Comparison of ENCODE assay signal across 21 mouse cellular contexts in the genomic region with DNA sequence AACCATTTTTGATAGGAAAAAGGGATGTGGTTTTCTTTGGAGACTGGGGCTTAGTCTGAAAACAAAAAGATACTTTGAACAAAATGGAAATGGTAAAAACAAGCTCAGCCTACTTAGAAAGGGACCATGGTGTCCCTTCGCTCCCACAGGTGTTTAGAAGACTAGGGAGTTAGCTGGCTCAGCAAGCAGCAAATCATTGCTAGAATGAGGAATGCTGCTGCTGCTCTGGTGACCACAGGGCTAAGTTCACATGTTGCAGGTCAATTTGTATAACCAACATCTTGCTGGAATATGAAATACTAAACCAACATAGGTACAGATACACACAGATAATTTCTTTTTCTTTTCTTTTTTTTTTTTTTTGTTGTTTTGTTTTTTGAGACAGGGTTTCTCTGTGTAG. TPM values are rescaled to one million over a fixed set of nuclear protein-coding genes. Genes with fewer than 3 reads are reported as not detected.
DNase-seq lines count a peak whose midpoint lies in the region; ATAC-seq lines count a peak whose summit lies in the region.
"Had no signal": no experiment of that assay in that cellular context is flagged by ENCODE, and none has a peak within 500 bp of the region (broad histone marks: within the 10 kb centered on the region; RNA-seq: fewer than 3 reads in every experiment).

No protein-coding gene starts in this region.

- H3K36me3 ChIP-seq in heart, embryonic 10.5 days, result peaks cover 54% of the 10 kb centered on the region
- peaks cover 7% of the 10 kb centered on the region for H3K36me3 ChIP-seq in heart, embryonic 11.5 days (ENCODE audit: control insufficient read depth, insufficient read depth, low read length)

- H3K27ac ChIP-seq in heart, embryonic 10.5 days, result no peak overlapping the region
- no peak overlapping the region for H3K27ac ChIP-seq in heart, embryonic 11.5 days (ENCODE audit: low read depth, low read length)
- H3K27ac ChIP-seq: gastrocnemius, adult 2 months had no signal

- WGBS in heart, embryonic 10.5 days, result 94% methylated on average over 1 of the region's 1 CpGs
- WGBS in heart, embryonic 11.5 days (ENCODE audit: insufficient replicate concordance), result 98% methylated on average over 1 of the region's 1 CpGs

- H3K27me3 ChIP-seq in heart, embryonic 10.5 days (ENCODE audit: insufficient read depth, poor library complexity, severe bottlenecking), result no peaks in the 10 kb centered on the region
- H3K27me3 ChIP-seq in heart, embryonic 11.5 days (ENCODE audit: control insufficient read depth, insufficient read depth, low read length), result no peaks in the 10 kb centered on the region
- H3K27me3 ChIP-seq: CH12.LX; embryonic facial prominence, embryonic 13.5 days; forebrain, embryonic 13.5 days; heart, embryonic 12.5 days; Patski had no signal

- no peaks in the 10 kb centered on the region for H3K4me1 ChIP-seq in heart, embryonic 10.5 days
- H3K4me1 ChIP-seq in heart, embryonic 11.5 days (ENCODE audit: control insufficient read depth, insufficient read depth, low read length), result no peaks in the 10 kb centered on the region

- peak; percentile 19 for DNase-seq in heart, embryonic 10.5 days (ENCODE audit: low spot score)
- DNase-seq in kidney, adult 8-10 months, result peak; percentile 56 to 65
- DNase-seq in kidney, postnatal 10 days, result no peak
- DNase-seq in kidney, postnatal 14 days, result peak; percentile 51
- DNase-seq in kidney, postnatal 36 days, result peak; percentile 58 to 69
- DNase-seq in ovary, postnatal 10 days (ENCODE audit: low spot score), result no peak
- DNase-seq: adrenal gland, postnatal 14 days; cerebellum, adult 11-12 months; cerebellum, adult 9-10 months; cerebellum, postnatal 25 days; gastrocnemius, adult 2 months; gastrocnemius, postnatal 25 days had no signal

- no peak overlapping the region for H3K9ac ChIP-seq in heart, embryonic 11.5 days (ENCODE audit: low read depth, low read length)
- H3K9ac ChIP-seq: embryonic facial prominence, embryonic 13.5 days; forebrain, embryonic 13.5 days; heart, embryonic 12.5 days; hindbrain, embryonic 14.5 days had no signal

- H3K4me2 ChIP-seq in heart, embryonic 11.5 days, result no peak overlapping the region
- H3K4me2 ChIP-seq: embryonic facial prominence, embryonic 13.5 days; forebrain, embryonic 13.5 days; heart, embryonic 12.5 days; hindbrain, embryonic 14.5 days had no signal

- no peak overlapping the region for H3K4me3 ChIP-seq in heart, embryonic 10.5 days
- no peak overlapping the region for H3K4me3 ChIP-seq in heart, embryonic 11.5 days (ENCODE audit: low read depth, low read length)
- H3K4me3 ChIP-seq: embryonic facial prominence, embryonic 13.5 days; forebrain, embryonic 13.5 days; gastrocnemius, adult 2 months; heart, embryonic 12.5 days; hindbrain, embryonic 10.5 days had no signal

- no peaks in the 10 kb centered on the region for H3K9me3 ChIP-seq in heart, embryonic 10.5 days
- no peaks in the 10 kb centered on the region for H3K9me3 ChIP-seq in heart, embryonic 11.5 days (replicated peaks; ENCODE audit: control insufficient read depth, low read length)
- H3K9me3 ChIP-seq: embryonic facial prominence, embryonic 13.5 days; forebrain, embryonic 13.5 days; heart, embryonic 12.5 days; hindbrain, embryonic 10.5 days had no signal

- ATAC-seq in heart, embryonic 11.5 days (replicated peaks; ENCODE audit: insufficient number of reproducible peaks, low FRiP score, low TSS enrichment), result no peak
- ATAC-seq: activated CD4-positive, CD25-positive, alpha-beta regulatory T cell, adult 4 months; forebrain, embryonic 13.5 days; Patski had no signal

RNA-seq across cellular contexts. Expression of a gene that starts 16.8 kb away (rescaled TPM):
- polyA plus RNA-seq in heart, embryonic 10.5 days (2016; fragmentation: Nextera tagmentation; extraction: Ambion mirVana), result 81.9 and 101 TPM in 2 replicates
- 71.7 and 73.5 TPM in 2 replicates for polyA plus RNA-seq in heart, embryonic 11.5 days (2014; fragmentation: Nextera tagmentation; extraction: Ambion mirVana)

RNA-seq across cellular contexts. Expression of a gene that starts 16.8 kb away (rescaled TPM):
- polyA plus RNA-seq in heart, embryonic 10.5 days (2016; fragmentation: Nextera tagmentation; extraction: Ambion mirVana), result 174 TPM in 2 replicates
- 178 and 181 TPM in 2 replicates for polyA plus RNA-seq in heart, embryonic 11.5 days (2014; fragmentation: Nextera tagmentation; extraction: Ambion mirVana)

RNA-seq across cellular contexts. Expression of a gene that starts 40.1 kb away (rescaled TPM):
- 2.1 and 3.1 TPM in 2 replicates for polyA plus RNA-seq in heart, embryonic 10.5 days (2016; fragmentation: Nextera tagmentation; extraction: Ambion mirVana)
- 2.1 and 2.9 TPM in 2 replicates for polyA plus RNA-seq in heart, embryonic 11.5 days (2014; fragmentation: Nextera tagmentation; extraction: Ambion mirVana)

RNA-seq across cellular contexts. Expression of a gene that starts 48.4 kb away (rescaled TPM):
- 7.8 and 8.5 TPM in 2 replicates for polyA plus RNA-seq in heart, embryonic 10.5 days (2016; fragmentation: Nextera tagmentation; extraction: Ambion mirVana)
- 9.8 and 11.2 TPM in 2 replicates for polyA plus RNA-seq in heart, embryonic 11.5 days (2014; fragmentation: Nextera tagmentation; extraction: Ambion mirVana)

RNA-seq across cellular contexts. Expression of a gene that starts 49.6 kb away (rescaled TPM):
- polyA plus RNA-seq in heart, embryonic 10.5 days (2016; fragmentation: Nextera tagmentation; extraction: Ambion mirVana), result 448 and 551 TPM in 2 replicates
- polyA plus RNA-seq in heart, embryonic 11.5 days (2014; fragmentation: Nextera tagmentation; extraction: Ambion mirVana), result 463 and 480 TPM in 2 replicates

Comparison
In these comparisons a context has a peak if more than half of its experiments do, and no peak if none do; other contexts are left out.
1. DNase-seq: peak in heart, embryonic 10.5 days (single experiment), kidney, adult 8-10 months (2 of 2), kidney, postnatal 14 days (single experiment) and kidney, postnatal 36 days (2 of 2); none in kidney, postnatal 10 days (single experiment) and ovary, postnatal 10 days (single experiment).